Mouse (Mus musculus): Measurements from ENCODE around the gene Wdr90.

- no peak for TF ChIP-seq CTCF (IDR thresholded peaks at IDR 0.05; ENCODE audit: insufficient read depth, low read depth, low read length)
- no peak for TF ChIP-seq POLR2A (IDR thresholded peaks at IDR 0.05; ENCODE audit: insufficient read depth, low read depth, low read length)
Observed at GRCm38 (mm10) chr17:25843122-25843521, 18.2 kb downstream of the Wdr90 start.

Data from olfactory bulb, adult 2 months (tissue).